Mouse (Mus musculus): ENCODE data around the gene Slc25a45. TPM values are rescaled to one million over a fixed set of nuclear protein-coding genes. Genes with fewer than 3 reads are reported as not detected.
A peak's percentile ranks its signal among the peaks of the same experiment; 100 is the strongest.

Gene Slc25a45
- polyA plus RNA-seq, 1 experiment: 3.5 TPM

DNA sequence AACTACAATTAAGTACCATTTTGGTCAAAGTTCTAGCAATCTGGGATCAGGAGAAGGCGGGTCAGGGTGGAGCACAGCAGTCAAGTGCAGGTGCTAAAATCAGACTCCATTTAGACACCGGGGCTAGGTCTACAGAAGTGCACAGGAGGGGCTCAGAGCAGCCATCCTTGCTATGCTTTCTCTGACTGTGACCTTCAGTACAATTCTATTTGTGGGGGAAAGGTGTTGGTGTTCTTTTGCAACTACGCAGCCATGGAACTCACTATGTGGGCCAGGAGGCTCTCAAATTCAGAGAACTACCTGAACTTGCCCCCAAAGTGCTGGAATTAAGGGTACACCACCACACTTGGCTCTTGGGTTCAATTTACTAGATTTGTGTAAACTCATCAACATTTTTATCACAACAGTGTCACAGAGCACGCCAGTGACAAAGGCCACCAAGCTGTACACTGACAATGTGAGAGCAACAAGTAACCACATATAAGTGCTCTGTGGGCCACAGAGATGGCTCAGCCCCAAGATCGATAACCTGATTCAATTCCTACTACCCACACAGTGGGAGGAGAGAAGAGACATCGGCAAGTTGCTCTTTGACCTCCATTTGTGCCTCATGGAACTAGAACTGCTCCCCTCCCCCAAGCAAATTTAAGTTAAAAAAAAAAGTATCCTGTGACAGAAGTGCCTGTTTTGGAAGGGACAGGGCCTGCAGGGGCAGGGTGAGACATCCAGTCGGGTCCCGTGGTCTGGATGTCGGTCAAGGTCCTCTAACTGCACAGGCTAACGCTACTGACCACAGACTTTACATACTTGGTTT is 44.1 kb upstream of the Slc25a45 start:
- Histone ChIP-seq H3K4me1 (ENCODE audit: control insufficient read depth, insufficient read depth, low read length) (peaks cover 2% of the 10 kb centered on the region; the same call in 1 of the 2 replicates), H3K4me3 (ENCODE audit: insufficient read depth, low read length) (no peak overlapping the region), H3K27ac (ENCODE audit: insufficient read depth, low read length) (peak overlapping the region; percentile 4; the same call in 1 of the 2 replicates)
- no peak for TF ChIP-seq CTCF (IDR thresholded peaks at IDR 0.05; ENCODE audit: borderline replicate concordance, insufficient read depth, low read length)
- peak; percentile 53 for TF ChIP-seq POLR2A (IDR thresholded peaks at IDR 0.05; ENCODE audit: low read depth, low read length)

DNA sequence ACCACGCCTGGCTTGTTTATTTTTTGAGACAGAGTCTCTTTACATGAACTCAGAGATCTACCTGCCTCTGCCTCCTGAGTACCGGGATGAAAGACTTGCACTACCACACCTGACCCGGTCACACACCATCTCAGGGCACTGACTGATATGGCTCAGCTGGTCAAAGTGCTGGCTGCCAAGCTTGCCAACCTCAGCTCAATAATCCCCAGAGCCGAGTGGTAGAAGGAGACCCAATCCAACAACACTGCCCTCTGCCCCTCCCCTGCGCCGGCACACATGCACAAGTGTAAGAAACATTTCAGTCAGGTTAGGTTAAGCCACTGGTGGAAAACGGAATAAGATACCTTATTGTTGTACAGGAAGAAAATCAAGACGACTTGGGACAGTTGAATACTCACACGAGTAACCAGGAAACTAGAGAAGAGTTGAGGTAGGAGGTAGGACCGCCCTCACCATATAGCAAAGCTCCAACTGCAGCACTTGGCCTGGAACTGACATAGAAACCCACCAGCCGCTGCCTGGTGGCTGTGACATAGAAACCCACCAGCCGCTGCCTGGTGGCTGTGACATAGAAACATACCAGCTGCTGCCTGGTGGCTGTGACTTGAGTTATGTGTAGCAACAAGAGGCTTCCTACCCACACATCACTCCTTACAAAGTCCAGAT is 43.2 kb upstream of the Slc25a45 start:
- Histone ChIP-seq H3K27ac (ENCODE audit: insufficient read depth, low read length) (no peak overlapping the region), H3K4me3 (ENCODE audit: insufficient read depth, low read length) (no peak overlapping the region), H3K4me1 (ENCODE audit: control insufficient read depth, insufficient read depth, low read length) (peaks cover 2% of the 10 kb centered on the region; the same call in 1 of the 2 replicates)
- TF ChIP-seq CTCF (IDR thresholded peaks at IDR 0.05; ENCODE audit: borderline replicate concordance, insufficient read depth, low read length) (no peak), POLR2A (IDR thresholded peaks at IDR 0.05; ENCODE audit: low read depth, low read length) (peak; percentile 21; the same call in 1 of the 2 replicates)

DNA sequence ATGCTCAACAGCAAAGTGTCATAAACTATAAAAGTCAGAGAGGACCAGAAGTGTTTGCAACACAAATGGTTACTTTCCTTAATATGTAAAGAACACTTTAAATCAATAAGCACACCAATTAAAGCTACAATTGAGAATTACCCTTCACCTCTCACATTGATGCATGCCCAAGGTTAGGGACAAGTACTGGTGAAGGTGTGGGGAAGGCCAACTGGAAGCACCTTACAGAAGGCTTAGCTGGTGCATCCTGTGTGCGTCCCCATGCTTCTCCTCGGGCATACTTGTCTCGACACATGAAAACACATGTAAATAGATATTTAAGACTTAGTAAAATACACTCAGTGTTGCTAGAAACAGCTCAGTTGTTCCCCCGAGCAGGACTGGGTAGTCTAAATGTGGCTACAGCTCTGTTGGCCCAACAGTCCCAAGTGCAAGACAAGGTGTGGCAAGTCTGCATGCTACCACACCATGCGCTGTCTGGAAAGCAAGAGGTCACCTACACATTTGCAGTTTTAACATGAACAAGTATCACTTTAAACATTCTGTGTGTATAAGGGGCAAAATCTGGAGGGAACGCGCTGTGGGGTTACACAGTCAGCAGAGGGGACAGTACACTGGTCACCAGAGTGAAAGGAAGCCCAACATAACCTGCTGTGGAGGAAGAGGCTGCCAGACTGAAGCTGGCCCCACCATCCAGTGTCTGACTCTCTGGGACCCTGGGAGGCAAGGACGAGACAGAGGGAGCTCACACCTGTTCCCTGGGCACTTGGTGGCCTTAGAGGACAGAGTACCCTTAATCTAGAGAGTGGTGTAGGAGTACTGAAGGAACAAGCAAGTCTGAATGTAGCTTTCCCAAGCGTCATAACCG is 42.3 kb upstream of the Slc25a45 start:
- Histone ChIP-seq H3K4me3 (ENCODE audit: insufficient read depth, low read length) (no peak overlapping the region), H3K27ac (ENCODE audit: insufficient read depth, low read length) (peak overlapping the region; percentile 7; the same call in 1 of the 2 replicates), H3K4me1 (ENCODE audit: control insufficient read depth, insufficient read depth, low read length) (peaks cover 2% of the 10 kb centered on the region; the same call in 1 of the 2 replicates)
- TF ChIP-seq POLR2A (IDR thresholded peaks at IDR 0.05; ENCODE audit: low read depth, low read length) (peak; percentile 63; the same call in 1 of the 2 replicates), CTCF (IDR thresholded peaks at IDR 0.05; ENCODE audit: borderline replicate concordance, insufficient read depth, low read length) (no peak)

DNA sequence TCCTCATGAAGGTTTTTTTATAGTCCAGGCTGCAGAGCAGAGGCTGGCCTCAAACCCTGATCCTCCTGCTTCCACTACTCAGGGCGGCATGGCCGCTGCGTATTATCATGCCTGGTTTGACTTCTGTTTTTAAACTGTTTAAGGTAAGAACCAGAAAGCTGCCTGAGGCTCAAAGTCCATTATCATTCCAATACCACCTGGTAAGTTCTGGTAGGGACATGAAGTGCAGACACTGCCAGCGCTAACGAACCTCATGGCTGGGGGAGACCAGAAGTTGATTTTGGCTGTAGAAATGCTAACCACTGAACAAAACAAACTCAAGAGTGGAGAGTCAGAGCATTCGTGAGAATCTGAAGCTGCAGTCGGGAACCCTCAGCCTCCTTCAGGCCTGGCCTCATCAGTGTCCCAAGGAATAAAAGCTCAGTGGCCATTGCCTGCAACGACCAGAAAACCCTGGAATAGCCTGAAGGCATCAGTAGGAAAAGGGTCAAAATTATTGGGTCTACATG is 41.6 kb upstream of the Slc25a45 start:
- H3K4me1 ChIP-seq (ENCODE audit: control insufficient read depth, insufficient read depth, low read length): peaks cover 2% of the 10 kb centered on the region; the same call in 1 of the 2 replicates
- no peak overlapping the region for H3K4me3 ChIP-seq (ENCODE audit: insufficient read depth, low read length)
- peak overlapping the region; percentile 7; the same call in 1 of the 2 replicates for H3K27ac ChIP-seq (ENCODE audit: insufficient read depth, low read length)
- TF ChIP-seq CTCF (IDR thresholded peaks at IDR 0.05; ENCODE audit: borderline replicate concordance, insufficient read depth, low read length) (no peak), POLR2A (IDR thresholded peaks at IDR 0.05; ENCODE audit: low read depth, low read length) (peak; percentile 47)

DNA sequence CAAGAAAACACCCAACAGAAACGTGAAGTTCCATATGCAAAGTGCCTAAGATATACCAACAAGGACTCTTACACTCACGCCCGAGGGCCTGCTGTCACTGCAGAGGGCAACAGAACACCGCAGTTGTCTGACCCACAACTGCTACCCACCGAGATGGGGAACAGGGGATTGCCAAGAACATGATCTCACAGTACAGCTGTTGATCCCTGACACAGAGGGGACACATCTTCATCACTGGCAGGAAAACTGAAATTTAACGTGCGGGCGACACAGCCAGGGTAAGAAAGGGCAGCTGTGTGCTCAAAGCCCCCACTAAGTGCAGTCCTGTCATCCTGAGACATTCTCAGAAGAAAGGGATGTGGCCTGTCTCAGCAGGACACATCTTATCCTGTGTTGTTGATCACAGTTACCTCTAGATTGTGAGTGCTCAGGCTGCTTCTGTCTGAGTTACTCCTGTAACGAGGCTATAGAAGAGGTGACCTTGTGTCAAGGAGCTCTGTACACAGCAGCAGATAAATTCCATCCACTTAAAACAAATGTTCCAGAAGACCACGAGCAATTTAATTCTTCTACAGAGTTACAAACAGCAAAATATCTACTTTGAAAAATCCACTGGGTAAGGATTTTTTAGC is 40.6 kb upstream of the Slc25a45 start:
- no peak for TF ChIP-seq CTCF (IDR thresholded peaks at IDR 0.05; ENCODE audit: borderline replicate concordance, insufficient read depth, low read length)
- peak; percentile 83 for TF ChIP-seq POLR2A (IDR thresholded peaks at IDR 0.05; ENCODE audit: low read depth, low read length)
- H3K4me3 ChIP-seq (ENCODE audit: insufficient read depth, low read length): no peak overlapping the region

DNA sequence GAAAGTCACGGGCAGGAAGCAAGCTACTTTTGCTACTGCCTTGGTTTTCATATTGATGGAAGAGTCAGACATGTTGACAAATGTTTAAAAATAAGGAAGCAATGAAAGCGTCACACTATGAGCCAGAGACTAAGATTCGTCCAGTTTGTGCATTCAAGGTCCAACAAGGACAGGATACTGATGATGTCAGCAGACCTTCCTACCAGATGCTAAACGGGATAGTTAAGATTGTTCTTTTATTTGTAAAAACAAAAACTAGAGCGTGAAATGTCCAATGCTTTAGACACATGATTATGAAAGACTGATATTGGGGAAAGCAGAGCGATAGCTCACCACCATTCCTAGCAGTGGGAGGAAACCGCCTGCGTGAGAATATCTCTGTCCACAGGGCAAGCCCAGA is 40.0 kb upstream of the Slc25a45 start:
- no peak overlapping the region for H3K4me3 ChIP-seq (ENCODE audit: insufficient read depth, low read length)
- TF ChIP-seq CTCF (IDR thresholded peaks at IDR 0.05; ENCODE audit: borderline replicate concordance, insufficient read depth, low read length) (no peak), POLR2A (IDR thresholded peaks at IDR 0.05; ENCODE audit: low read depth, low read length) (peak; percentile 78)

More for the DNA sequence above, 40.6 kb upstream of the Slc25a45 start:
- H3K27ac ChIP-seq (ENCODE audit: insufficient read depth, low read length): peak overlapping the region; percentile 84
- H3K4me1 ChIP-seq (ENCODE audit: control insufficient read depth, insufficient read depth, low read length): peaks cover under 1% of the 10 kb centered on the region; the same call in 1 of the 2 replicates

DNA sequence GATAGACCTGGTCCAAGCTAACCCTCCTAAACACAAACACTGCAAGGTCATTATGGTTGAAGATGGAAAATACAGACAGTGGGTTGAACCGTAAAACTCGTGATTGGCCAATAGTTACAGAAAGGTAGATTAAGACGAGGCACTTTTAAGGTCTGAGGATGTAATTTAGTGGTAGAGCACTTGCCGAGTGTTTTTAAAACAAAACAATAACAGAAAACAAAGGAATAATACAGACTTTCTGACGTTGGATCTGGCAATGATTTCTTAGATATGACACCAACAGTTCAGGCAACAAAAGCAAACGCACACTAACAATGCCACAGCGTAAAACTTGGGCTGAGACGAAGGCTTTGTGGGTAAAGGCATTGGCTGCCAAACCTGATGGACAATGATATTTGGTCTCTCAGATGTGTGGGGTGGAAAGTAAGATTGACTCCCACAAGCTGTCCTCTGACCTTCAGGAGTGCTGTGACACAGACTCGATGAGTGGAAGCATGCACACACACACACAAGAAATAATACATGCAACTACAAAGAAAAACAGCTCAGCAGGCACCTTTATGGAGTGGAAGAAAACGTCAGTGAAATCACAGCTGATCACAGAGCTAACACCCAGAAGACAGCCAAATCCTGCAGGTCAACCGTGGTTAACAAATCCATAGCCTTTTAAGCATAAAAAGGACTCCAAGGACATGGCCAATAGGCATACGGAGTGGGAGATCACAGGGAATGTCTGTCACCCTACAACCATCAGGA is 39.3 kb upstream of the Slc25a45 start:
- Histone ChIP-seq H3K4me3 (ENCODE audit: insufficient read depth, low read length) (peak overlapping the region; percentile 3; the same call in 1 of the 2 replicates), H3K27ac (ENCODE audit: insufficient read depth, low read length) (peak overlapping the region; percentile 84), H3K4me1 (ENCODE audit: control insufficient read depth, insufficient read depth, low read length) (no peaks in the 10 kb centered on the region)
- TF ChIP-seq CTCF (IDR thresholded peaks at IDR 0.05; ENCODE audit: borderline replicate concordance, insufficient read depth, low read length) (no peak), POLR2A (IDR thresholded peaks at IDR 0.05; ENCODE audit: low read depth, low read length) (peak; percentile 71)

More for the DNA sequence above, 40.0 kb upstream of the Slc25a45 start:
- peak overlapping the region; percentile 84 for H3K27ac ChIP-seq (ENCODE audit: insufficient read depth, low read length)
- H3K4me1 ChIP-seq (ENCODE audit: control insufficient read depth, insufficient read depth, low read length): no peaks in the 10 kb centered on the region

DNA sequence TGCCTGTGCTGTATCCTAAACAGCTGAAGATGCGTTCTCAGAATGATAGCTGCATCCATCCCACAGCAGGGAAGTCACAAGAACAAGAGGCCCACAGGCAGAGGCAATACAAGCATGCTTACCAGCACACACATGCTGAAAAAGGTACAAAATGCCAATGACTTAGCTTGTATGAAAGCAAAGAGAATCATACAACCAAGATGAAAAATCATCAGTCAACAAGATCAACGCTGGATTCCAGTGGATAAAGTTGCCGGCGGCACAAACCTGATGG is 38.8 kb upstream of the Slc25a45 start:
- TF ChIP-seq POLR2A (IDR thresholded peaks at IDR 0.05; ENCODE audit: low read depth, low read length) (peak; percentile 89), CTCF (IDR thresholded peaks at IDR 0.05; ENCODE audit: borderline replicate concordance, insufficient read depth, low read length) (no peak)
- Histone ChIP-seq H3K4me1 (ENCODE audit: control insufficient read depth, insufficient read depth, low read length) (no peaks in the 10 kb centered on the region), H3K4me3 (ENCODE audit: insufficient read depth, low read length) (peak overlapping the region; percentile 3; the same call in 1 of the 2 replicates), H3K27ac (ENCODE audit: insufficient read depth, low read length) (peak overlapping the region; percentile 84)
